Mouse (Mus musculus) G1E (cell line): ENCODE results near the gene Qrich1. TPM values are rescaled to one million over a fixed set of nuclear protein-coding genes. Genes with fewer than 3 reads are reported as not detected.

ENCODE experiments used
- ATAC-seq: 2 replicates; pipeline ENCODE4 v1.8.0; 2016; ENCODE audit warnings: mild to moderate bottlenecking; ENCODE audit not compliant: insufficient number of reproducible peaks, poor library complexity, low FRiP score, severe bottlenecking; ENCODE audit errors: extremely low read depth
- DNase-seq: peaks from one replicate; pipeline ENCODE4 v3.0.0; 2012; ENCODE audit warnings: low spot score
- H3K27me3 ChIP-seq: 2 replicates; pipeline ENCODE4 v1.6.1; 2012; ENCODE audit warnings: mild to moderate bottlenecking, low read length, inconsistent platforms; ENCODE audit not compliant: insufficient read depth
- H3K36me3 ChIP-seq: replicated peaks from 2 replicates; pipeline ENCODE3; 2012; ENCODE audit warnings: mild to moderate bottlenecking, inconsistent platforms
- H3K4me1 ChIP-seq: 2 replicates; pipeline ENCODE4 v1.6.1; 2012; ENCODE audit warnings: low read depth, low read length, inconsistent platforms, mixed read lengths; ENCODE audit not compliant: insufficient read depth
- H3K4me3 ChIP-seq: 2 replicates; pipeline ENCODE4 v1.5.1; 2012; ENCODE audit warnings: low read depth, mild to moderate bottlenecking, inconsistent platforms, low read length, moderate library complexity, mixed read lengths
- H3K9me3 ChIP-seq: replicated peaks from 2 replicates; pipeline ENCODE4 v1.6.1; 2012; ENCODE audit warnings: inconsistent platforms
- CTCF ChIP-seq: IDR thresholded peaks from 2 replicates; pipeline ENCODE4 v1.5.1; 2012; ENCODE audit warnings: low read depth, low read length, inconsistent platforms, mixed read lengths
- GATA1 ChIP-seq: IDR thresholded peaks from 2 replicates; pipeline ENCODE4 v1.6.1; 2012; ENCODE audit warnings: borderline replicate concordance, low read length, inconsistent platforms, mixed read lengths
- GATA2 ChIP-seq: IDR thresholded peaks from 2 replicates; pipeline ENCODE4 v1.6.1; 2012; ENCODE audit warnings: low read depth, low read length, inconsistent platforms, borderline replicate concordance
- POLR2AphosphoS5 ChIP-seq: IDR thresholded peaks from 2 replicates; pipeline ENCODE4 v1.6.1; 2012; ENCODE audit warnings: low read depth, low read length, inconsistent platforms; ENCODE audit not compliant: insufficient replicate concordance
- TAL1 ChIP-seq: conservative IDR thresholded peaks from 2 replicates; pipeline ENCODE4 v1.6.1; 2012; ENCODE audit warnings: low read depth, low read length, inconsistent platforms, mixed read lengths
- polyA plus RNA-seq: library from polyadenylated mRNA; stranded (reverse); fragments of >175 nt; gene quantifications from 2 replicates; pipeline ENCODE4 v1.2.3, GENCODE M21; 2012
- total RNA-seq, 2 experiments: library from RNA; stranded (forward) in 1 of 2; stranded (reverse) in 1 of 2; fragments of 200-1000 nt in 1 of 2; fragments of >200 nt in 1 of 2; fragmentation: Nextera tagmentation in 1 of 2; gene quantifications; 2 replicates each; pipeline ENCODE4 v1.2.3; 2014 to 2017

Qrich1 gene
- total and polyA plus RNA-seq, 3 experiments = 143 to 179 (median 161) TPM

DNA sequence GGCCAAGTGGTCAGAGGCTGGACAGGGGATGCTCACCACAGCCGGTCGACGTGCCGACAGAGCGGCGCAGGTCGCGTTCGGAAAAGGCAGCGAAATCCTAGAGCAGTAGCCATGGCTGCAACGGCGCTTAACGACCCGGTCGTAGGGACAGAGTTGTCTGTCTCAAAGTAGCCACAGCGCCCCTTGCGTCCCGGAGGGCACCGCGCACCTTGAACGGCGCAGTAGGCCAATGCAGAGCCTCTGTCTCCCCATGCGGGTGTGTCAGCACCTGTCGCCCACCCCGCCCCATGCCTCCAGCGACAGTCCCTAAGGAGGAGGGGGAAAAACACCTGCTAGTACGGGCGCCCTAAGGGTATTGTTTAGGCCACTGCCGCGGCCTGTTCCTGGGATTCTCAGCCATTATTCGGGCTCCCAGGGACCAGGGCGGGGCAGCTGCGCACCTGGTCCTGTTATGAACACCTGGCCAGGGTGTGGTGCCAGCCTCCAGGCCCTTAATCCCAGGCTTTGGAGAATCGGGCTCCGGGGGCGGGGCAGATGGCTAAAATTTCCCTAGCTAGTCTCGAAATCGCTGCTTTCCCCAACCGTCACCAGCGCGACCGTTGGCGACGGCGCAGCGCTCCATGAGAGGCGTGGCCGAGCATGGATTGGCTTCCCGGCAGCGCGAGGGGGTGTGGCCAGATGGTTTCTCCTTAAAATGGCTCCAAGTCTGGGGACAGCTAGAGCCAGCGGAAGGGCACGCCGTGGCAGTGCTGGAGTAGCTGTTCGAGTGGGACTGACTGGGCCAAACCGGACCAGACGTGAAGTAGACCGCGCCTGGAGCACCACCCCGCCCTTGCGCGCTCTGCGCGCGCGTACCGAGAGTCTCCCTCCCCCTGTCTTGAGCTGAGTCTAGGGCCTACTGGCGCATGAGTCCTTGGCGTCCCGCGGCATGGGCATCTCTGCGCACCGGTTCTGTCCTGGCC lies 50.5 kb downstream of the Qrich1 start, which contains the start of gene Ndufaf3:
TSS of gene Ndufaf3 (minus strand) at position 620 of the 962 bp plus-strand sequence.
- Histone ChIP-seq H3K9me3 (no peaks in the 10 kb centered on the region), H3K4me3 (peak within 1 kb of the TSS; percentile 90), H3K4me1 (peaks cover 85% of the 10 kb centered on the region), H3K27me3 (no peaks in the 10 kb centered on the region), H3K36me3 (peaks cover 72% of the 10 kb centered on the region)
- ATAC-seq (peak; percentile 50), DNase-seq (peak; percentile 91)
- no peak for TF ChIP-seq GATA1
- TF ChIP-seq CTCF = peak; percentile 82
- no peak for TF ChIP-seq TAL1
- TF ChIP-seq POLR2AphosphoS5 = no peak
- TF ChIP-seq GATA2 = no peak

DNA sequence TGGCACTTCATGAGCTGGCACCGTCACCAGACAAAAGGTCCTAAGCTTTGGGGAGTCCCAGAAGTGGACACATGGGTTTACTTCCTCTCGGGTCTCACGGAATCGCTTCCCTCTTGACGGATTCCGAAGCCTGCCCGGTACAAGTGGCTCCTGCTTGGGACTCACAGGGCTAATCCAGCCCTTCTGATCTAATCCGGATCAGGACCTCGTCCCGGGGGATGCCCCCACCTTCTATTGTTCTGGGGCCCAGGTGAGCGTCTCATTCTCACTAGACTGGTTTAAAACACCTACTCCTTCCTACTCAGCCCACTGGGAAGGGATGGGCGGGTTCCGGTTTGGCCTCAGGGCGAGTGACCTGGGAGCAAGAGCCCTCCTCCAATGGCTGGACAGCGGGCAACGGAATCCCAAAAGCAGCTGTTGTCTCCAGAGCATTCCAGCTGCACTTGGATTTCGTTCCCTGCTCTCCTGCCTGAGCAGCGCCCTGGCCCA lies 51.4 kb downstream of the Qrich1 start:
- DNase-seq (peak; percentile 20), ATAC-seq (no peak)
- H3K4me1 ChIP-seq = peaks cover 85% of the 10 kb centered on the region
- no peak for TF ChIP-seq GATA1
- TF ChIP-seq TAL1 = no peak
- TF ChIP-seq POLR2AphosphoS5 = no peak
- TF ChIP-seq GATA2 = no peak
- no peak for TF ChIP-seq CTCF
- no peaks in the 10 kb centered on the region for H3K9me3 ChIP-seq
- peaks cover 73% of the 10 kb centered on the region for H3K36me3 ChIP-seq
- no peaks in the 10 kb centered on the region for H3K27me3 ChIP-seq
- H3K4me3 ChIP-seq = peak overlapping the region; percentile 90

DNA sequence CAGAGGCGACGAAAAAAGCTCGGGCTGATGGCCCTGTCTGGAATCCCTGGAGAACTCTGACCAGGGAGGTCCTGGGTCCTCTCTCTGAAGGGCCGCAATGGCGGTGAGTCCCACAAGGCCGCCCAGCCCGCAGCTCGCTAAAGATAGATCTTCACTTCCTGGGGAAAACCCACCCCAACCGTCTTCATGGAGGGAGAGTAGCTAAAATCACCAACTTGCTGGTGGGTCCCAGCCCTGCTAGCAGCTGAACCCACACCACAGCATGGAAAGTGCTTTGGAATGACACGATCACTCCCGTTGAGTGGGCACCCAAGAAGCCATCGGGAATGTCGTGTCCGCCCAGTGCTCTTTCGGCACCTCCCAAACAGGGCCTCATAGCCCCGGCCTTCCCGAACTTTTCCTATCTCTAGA lies 51.9 kb downstream of the Qrich1 start:
- ATAC-seq (no peak), DNase-seq (no peak)
- TF ChIP-seq GATA1 = no peak
- TF ChIP-seq CTCF = no peak
- TF ChIP-seq POLR2AphosphoS5 = no peak
- no peak for TF ChIP-seq GATA2
- no peak for TF ChIP-seq TAL1
- Histone ChIP-seq H3K9me3 (no peaks in the 10 kb centered on the region), H3K4me3 (peak overlapping the region; percentile 90), H3K27me3 (no peaks in the 10 kb centered on the region), H3K36me3 (peaks cover 73% of the 10 kb centered on the region), H3K4me1 (peaks cover 85% of the 10 kb centered on the region)

DNA sequence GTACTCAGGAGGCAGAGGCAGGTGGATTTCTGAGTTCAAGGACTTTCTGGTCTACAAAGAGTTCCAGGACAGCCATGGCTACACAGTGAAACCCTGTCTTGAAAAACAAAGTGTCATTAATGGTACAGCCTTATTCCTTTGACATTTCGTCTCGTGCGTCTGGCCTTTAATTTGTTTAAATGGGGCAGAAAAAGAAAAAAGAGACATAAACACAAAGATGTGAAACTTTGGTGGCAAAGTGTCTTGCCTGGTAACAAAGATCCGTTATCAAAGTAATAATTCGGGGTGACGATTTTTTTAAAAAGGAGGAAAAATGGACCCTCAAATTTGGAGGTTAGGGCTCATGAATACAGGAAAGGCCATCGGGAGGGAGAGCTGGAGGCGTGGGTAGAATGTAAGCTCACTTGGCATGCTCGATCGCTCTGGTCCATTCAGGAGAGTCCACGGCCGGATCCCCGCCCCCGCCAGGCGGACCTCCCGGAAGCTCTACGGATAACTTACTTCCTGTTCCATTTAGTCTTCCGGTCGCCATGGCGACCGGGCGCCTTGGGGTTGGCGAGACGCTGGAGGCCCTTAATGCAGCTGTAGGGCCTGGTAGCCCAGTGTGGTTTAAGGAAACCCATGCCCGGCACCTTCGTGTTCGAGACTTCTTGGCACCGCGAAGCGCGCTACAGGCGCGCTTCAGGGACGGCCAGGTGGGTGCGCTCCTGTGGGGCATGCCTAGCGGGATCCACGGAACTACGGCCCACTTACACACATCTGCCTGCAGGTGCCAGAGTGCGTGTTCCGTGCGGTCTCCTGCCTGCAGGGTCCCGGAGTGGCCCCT lies 53.0 kb downstream of the Qrich1 start, which contains the start of gene Dalrd3:
TSS of gene Dalrd3 (plus strand) at position 506 of the 826 bp plus-strand sequence.
- peak; percentile 97 for DNase-seq
- peaks cover 85% of the 10 kb centered on the region for H3K4me1 ChIP-seq
- peak within 1 kb of the TSS; percentile 90 for H3K4me3 ChIP-seq
- ATAC-seq = peak; percentile 60
- TF ChIP-seq CTCF = no peak
- no peak for TF ChIP-seq TAL1
- no peak for TF ChIP-seq POLR2AphosphoS5
- no peak for TF ChIP-seq GATA1
- TF ChIP-seq GATA2 = no peak
- H3K9me3 ChIP-seq = no peaks in the 10 kb centered on the region
- H3K27me3 ChIP-seq = no peaks in the 10 kb centered on the region
- H3K36me3 ChIP-seq = peaks cover 73% of the 10 kb centered on the region

DNA sequence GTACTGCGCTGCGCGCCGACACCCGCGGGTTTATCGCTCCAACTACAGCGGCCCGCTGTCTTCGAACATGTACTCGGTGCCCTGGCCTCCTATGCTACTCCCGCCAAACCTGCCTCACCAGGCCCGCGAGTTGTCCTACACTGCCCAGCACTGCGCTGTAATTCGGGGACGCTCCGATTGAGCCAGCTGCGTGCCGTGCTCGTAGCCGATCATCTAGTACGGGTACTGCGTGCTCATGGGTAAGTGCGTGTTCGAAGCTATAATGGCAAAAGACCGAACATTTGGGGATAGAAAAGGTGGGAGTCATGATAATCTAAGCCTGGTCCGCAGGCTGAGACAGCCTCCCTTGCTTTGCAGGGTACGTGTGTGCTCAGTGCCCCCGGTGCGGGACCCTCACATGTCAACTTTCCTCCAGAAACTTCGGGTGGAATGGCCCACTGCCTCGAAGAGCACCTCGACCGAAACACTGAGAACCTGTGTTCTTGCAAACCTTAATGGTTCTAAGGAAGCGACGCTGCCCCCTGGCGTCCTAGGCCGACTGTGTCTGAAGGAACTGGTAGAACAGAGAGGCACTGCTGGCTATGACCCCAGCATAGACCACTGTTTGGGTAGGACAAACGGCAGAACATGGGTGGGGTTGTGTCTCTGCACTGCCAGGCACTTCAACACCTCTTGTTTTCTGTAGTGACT lies 53.7 kb downstream of the Qrich1 start:
- no peak for TF ChIP-seq GATA1
- no peak for TF ChIP-seq TAL1
- TF ChIP-seq POLR2AphosphoS5 = no peak
- TF ChIP-seq GATA2 = no peak
- peak; percentile 62 for TF ChIP-seq CTCF
- DNase-seq = peak; percentile 74
- H3K4me1 ChIP-seq = peaks cover 86% of the 10 kb centered on the region
- H3K9me3 ChIP-seq = no peaks in the 10 kb centered on the region
- H3K27me3 ChIP-seq = no peaks in the 10 kb centered on the region
- peaks cover 73% of the 10 kb centered on the region for H3K36me3 ChIP-seq
- H3K4me3 ChIP-seq = peak overlapping the region; percentile 86
- ATAC-seq = no peak
